Mouse (Mus musculus) layer of hippocampus, postnatal 10 days (tissue): Measurements from ENCODE around the gene Dhx9. TPM values are rescaled to one million over a fixed set of nuclear protein-coding genes. Genes with fewer than 3 reads are reported as not detected.
"Not testable (repeated sequence)": the region's sequence is repeated elsewhere in the genome, so short reads cannot be mapped to it uniquely, and the experiment has no call there.

Experiments
- DNase-seq, 2 experiments: peaks; one replicate each; pipeline ENCODE4 v3.0.0; 2021; ENCODE audit warnings: low spot score in 2 of 2
- total RNA-seq, 2 experiments: library from RNA; stranded (reverse); gene quantifications; 2 replicates each; pipeline ENCODE4 v1.2.3; 2021

Dhx9 gene
- total RNA-seq, 2 experiments from 2014 or later = 132 to 140 TPM

- DNase-seq = no peak
These were observed 527 bp downstream of the Dhx9 start for GRCm38 (mm10) chr1:153486767-153487499.

GRCm38 (mm10) chr1:153486120-153486519 lies 1.3 kb downstream of the Dhx9 start:
- not testable (repeated sequence) for DNase-seq

DNA sequence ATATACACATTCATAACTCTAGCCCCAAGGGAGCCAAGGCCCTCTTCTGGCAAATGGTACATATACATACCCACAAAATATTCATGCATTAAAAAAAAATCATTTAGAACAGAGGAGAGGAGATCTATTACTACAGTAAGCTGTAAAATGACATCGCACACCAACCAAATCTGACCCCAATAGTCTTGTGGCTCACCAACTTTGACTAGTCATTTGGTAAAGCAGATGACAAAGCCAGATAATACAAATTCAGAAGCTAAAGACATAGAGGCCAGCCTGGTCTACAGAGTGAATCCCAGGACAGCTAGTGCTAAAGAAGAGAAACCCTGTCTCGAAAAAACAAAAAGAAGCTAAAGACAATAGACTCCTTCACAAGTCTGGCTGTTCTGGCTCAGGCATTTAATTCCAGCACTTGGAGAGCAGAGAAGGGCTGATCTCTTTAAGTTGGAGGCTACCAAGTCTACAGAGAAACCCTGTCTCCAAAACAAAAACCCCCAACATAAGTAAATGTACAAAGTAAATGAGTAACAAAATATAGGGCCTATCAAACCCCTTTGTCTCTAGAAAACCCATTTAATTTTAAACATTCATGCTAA lies 2.2 kb downstream of the Dhx9 start:
- DNase-seq = no peak

DNA sequence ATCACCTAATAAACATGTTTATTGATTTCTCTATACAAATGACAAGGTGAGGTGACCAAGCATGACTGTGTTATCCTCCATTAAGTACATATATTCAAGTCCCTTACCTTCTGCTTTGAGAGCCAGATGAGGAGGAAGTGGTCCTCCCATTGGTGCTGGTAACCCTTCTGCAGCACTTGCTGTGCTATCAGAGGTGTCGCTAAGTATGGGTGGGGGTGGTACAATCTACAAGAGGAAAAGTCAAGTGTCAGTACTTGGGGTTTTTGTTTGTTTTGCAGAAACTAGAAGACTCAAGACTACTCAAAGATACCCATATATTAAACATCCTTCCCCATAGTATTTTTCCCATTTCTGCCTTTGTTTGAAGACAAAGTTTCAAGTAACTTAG lies 6.4 kb downstream of the Dhx9 start:
- DNase-seq = no peak

DNA sequence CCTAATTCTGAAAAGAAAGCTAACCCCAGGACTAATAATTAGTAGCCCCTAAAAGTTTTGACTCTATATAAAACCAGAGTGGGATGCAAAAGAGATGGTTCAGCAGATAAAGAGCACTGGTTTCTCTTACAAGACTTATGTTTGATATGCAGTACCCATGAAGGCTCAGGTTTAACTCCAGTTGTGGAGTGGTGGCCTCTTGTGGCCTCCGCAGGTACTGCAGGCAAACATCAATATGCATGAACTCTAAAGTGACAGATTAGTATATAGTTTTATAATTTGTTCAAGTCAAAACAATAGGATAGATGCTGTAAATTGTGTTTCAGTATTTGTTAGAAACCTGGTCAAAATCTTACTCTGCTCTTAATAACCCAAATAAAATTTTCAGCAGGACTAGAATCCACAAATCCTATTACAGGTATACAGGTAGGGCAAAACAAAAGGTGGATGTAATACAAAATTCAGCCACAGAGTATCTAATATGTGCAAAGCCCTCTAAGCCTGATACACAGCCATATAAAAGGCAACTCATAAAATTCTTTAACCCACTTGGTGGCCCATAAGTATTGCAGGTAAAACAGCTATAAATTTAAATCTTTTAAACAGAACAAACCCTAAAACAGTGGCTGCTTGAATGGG lies 7.0 kb downstream of the Dhx9 start:
- peak; percentile 79 for DNase-seq

GRCm38 (mm10) chr1:153479296-153479695 lies 8.2 kb downstream of the Dhx9 start:
- DNase-seq = no peak

- DNase-seq = no peak
These were observed 25.7 kb downstream of the Dhx9 start for GRCm38 (mm10) chr1:153461796-153462195.

GRCm38 (mm10) chr1:153456137-153456536 lies 31.3 kb downstream of the Dhx9 start:
- DNase-seq = no peak

GRCm38 (mm10) chr1:153453146-153453642 lies 34.3 kb downstream of the Dhx9 start:
- no peak for DNase-seq

GRCm38 (mm10) chr1:153451237-153452154 lies 36.0 kb downstream of the Dhx9 start:
- DNase-seq = peak; percentile 57 to 62

DNA sequence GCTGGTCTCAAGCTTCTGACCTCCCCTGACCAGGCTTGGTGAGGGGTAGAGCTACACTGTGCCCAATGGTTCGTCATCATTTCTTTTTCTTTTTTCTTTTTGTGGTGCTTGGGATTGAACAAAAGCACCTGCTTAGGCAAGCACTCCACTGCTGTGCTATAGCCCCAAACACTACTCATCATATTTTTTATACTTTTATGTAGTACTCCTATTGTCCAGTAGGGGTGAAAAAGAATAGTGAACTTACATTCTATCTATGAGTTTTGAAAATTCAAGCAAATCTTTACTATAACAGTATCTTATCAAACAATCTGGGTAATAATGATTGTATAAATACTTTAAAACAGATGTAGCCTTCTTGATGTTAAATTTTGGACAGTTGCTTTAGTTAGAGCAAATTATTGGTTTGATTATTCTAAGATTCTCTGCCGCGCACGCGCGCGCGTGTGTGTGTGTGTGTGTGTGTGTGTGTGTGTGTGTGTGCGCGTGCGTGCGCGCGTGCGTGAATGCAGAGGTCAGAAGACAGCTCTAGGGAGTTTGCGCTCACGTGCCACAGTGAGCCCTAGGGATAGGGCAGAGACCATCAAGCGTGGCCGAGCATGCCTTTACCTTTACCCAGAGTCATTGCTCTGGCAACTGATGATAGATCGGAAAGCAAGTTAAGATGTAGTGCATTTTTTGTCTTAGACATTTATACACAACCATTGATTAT lies 41.2 kb downstream of the Dhx9 start:
- no peak for DNase-seq

- no peak for DNase-seq
These were observed 43.8 kb downstream of the Dhx9 start for GRCm38 (mm10) chr1:153443632-153444031.

GRCm38 (mm10) chr1:153443019-153443418 lies 44.4 kb downstream of the Dhx9 start:
- no peak for DNase-seq

- no peak for DNase-seq
These were observed 45.8 kb downstream of the Dhx9 start for GRCm38 (mm10) chr1:153441656-153442055.

DNA sequence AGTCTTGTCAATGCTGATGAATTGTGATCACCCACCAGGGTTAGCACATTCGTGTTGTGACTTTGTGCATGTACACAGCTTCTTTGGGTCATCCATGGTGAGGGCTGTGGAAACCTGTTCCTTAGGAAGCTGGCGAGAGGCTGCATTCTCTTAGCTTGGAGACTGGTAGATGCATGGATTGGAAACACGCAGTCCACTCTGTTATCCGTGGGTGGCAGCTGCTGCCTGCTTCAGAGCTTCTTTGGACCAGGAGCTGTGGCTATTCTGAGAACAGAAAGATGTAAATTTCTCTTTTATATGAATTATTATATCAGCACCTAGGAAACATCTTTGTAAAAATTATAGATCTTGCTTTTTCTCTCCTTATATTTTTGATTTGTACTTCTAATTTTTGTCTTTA lies 46.7 kb downstream of the Dhx9 start:
- no peak for DNase-seq

DNA sequence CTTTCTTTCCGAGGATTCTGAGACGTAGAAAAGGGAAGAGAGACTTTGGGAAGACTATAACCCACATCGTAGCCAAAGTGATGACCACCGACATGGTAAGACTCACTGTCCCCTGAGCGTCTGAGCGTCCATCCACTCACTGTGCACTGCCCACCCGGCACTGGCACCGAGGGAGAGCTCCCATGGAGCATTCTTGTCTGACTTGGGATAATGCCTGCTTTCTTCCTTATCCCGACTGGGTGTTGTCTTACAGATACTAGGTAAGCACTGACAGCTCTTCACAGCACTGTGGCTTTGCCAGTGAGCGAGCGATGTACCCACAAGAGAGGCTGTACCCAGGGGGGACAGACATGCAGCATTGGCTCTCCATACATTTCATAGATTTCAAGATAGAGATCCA lies 49.9 kb downstream of the Dhx9 start:
- DNase-seq = no peak

- no peak for DNase-seq
These were observed 53.4 kb downstream of the Dhx9 start for GRCm38 (mm10) chr1:153433851-153434589.

DNA sequence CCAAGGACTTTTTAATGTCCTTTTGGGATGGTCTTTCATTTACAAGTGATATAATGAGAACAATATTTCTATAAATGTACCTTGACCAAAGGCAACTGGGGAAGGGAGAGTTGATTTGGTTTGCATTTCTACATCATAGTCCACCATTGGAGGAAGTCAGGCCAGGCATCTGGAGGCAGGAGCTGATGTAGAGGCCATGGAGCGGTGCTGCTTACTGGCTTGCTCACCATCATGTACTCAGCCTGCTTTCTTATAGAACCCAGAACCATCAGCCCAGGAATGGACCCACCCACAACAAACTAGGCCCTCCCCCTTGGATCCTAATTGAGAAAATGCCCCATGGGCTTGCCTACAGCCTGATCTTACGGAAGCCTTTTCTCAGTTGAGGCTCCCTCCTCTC lies 55.1 kb downstream of the Dhx9 start:
- DNase-seq = no peak

- DNase-seq = no peak
These were observed 55.8 kb downstream of the Dhx9 start for GRCm38 (mm10) chr1:153431701-153432100.

DNA sequence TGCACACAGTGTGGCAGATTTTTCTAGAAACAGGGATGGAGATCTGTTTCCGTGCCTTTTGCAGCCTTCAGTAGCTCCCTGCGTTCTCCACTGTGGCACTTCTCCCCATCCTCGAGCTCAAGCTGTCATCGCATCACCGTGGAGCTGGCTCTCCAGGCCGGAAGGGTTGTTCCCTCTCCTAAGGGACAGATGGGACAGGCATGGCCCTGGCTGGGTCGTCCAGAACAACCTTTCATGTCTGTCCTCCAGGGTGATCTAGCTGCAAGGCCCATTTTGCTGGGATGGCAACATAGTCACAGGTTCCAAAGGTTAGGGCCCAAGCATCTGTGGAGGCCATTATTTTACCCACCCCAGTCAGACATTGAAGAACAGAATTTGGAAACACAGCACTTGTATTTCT lies 56.3 kb downstream of the Dhx9 start:
- no peak for DNase-seq
